Mouse (Mus musculus) right cerebral cortex, adult 18-20 months (tissue): ENCODE measurements around the gene Oas1f.
"Not testable (repeated sequence)": the region's sequence is repeated elsewhere in the genome, so short reads cannot be mapped to it uniquely, and the experiment has no call there.

ENCODE experiments used
- DNase-seq: peaks from one replicate; pipeline ENCODE4 v3.0.0; 2022; ENCODE audit warnings: mixed read lengths

Gene Oas1f

DNA sequence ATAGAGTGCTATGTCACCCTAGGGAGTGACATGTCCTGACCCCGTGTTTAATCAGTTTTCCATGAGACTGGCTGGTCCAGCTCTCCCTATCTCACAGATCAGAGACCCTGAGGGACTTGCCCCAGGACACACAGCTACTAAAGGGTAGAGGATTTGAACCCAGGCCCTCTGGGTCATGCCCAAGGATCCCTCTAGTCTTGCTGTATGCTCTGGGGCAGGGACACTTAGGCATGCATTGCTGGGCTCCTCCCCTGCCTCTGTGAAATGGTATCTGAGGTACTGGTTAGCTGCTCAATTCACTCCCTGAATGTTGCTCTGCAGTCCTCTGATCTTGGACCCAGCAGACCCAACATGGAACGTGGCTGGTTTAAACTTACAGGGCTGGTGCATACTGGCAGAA, 24.3 kb downstream of the Oas1f start:
- DNase-seq = no peak

DNA sequence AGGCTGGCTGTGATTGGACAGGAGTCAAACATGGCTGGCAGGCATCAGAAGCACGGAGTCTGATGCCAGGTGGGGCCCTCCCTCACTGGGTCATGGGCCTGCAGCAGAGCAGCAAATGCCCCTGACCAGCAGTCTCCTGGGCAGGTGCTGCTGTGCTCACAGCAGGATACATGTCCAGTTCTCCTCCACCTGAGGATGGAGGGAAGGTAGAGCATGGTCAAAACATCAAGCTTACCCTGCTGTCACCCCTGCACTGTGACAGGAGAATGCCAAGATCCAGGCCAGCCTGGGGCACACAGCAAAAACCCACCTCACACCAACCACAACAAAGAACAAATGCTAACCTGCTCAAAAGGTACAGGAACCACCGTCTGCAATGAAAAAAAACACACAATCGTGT, 29.7 kb downstream of the Oas1f start:
- DNase-seq = not testable (repeated sequence)

DNA sequence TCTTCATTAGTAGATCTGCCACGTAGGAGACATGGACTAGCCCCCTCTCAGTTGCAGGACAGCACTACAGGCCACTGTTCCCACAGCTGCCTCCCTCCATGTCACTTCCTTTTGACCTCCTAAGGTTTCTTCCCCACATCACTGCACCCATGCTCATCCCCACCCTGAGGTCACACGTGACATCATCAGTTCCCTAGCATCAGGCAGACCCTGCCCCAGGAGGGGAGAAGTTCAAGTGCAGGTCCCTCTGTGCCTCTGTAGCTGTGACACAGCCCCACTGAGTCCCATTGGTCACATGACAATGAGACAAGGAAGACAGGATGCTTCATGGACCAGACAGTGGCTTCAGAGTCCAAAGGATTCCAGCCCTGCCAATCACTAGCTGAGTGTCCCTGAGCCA, 30.2 kb downstream of the Oas1f start:
- not testable (repeated sequence) for DNase-seq

DNA sequence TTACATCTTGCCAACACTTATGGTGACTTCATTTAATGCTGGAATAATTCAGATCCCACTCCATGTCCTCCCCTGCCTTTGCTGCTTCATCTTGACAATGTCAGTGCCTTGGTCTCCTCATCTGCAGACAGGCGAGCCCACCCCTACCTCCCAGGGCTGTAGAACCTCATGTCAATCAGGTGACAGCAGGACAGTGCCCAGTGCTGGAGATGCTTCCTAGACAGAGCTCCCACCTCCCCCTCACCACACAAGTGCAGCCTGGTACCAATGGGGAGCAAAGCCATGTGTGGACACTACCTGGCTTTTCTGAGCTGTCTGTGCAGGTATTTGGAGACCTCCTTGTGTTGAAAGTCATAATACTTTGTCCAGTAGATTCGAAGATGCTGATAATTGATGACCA, 31.6 kb downstream of the Oas1f start:
- DNase-seq = not testable (repeated sequence)

DNA sequence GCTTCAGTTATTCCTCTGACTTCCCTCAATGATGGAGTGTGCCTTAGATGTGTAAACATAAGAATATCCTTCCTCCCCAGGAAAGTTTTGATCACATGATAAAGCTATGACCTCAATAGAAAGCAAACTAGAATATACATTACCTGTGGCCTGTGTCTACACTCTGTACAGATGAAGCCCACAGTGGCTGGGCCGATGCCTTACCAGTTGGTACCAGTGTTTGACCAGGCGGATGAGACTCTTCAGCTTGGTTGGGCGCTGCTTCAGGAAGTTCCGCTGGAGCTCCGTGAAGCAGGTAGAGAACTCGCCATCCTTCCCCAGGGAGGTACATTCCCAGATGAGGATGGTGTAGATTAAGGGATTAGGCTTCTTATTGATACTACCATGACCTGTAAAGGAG, 34.5 kb downstream of the Oas1f start:
- not testable (repeated sequence) for DNase-seq

DNA sequence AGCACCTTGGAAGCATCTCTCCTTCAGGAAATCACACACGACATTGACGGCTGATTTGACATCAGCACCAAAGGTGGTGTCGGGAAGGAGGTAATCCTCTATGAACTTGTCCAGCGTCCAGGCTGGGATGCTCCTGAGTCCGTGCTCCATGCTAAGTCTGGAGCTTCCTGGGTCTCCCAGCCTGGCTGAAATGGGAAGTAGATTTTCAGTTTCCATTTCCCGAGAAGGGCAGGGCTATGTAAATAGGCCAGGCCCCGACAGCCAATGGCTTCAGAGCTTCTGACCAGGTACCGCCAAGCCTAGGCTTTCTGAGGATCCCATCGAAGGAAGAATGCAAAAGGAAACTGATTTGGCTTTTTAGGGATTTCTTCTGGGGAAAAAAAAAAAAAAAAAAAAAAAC, 40.2 kb downstream of the Oas1f start, which contains the start of gene Oas1g:
Oas1g (minus strand) TSS at position 201 of the 400 bp plus-strand sequence.
- DNase-seq = not testable (repeated sequence)

DNA sequence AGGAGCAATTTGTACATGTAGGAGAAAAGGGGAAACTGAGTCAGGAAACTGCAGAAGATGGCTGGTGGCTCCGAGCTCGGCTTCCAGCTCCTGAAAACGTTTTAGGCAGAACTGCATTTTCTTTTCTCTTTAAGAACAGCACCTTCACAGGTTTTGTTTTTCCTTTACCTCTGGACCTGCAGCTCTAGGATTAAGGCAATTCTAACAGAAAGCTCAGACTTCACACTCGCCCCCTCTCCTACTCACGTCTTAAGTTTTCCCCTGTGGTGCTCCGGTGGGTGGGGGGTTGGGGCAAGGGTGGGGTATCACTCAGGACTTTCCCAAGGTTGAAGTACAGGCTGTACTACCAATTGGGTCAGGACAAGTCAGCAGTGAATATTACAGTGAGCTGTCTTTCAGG, 40.7 kb downstream of the Oas1f start:
- DNase-seq = no peak

DNA sequence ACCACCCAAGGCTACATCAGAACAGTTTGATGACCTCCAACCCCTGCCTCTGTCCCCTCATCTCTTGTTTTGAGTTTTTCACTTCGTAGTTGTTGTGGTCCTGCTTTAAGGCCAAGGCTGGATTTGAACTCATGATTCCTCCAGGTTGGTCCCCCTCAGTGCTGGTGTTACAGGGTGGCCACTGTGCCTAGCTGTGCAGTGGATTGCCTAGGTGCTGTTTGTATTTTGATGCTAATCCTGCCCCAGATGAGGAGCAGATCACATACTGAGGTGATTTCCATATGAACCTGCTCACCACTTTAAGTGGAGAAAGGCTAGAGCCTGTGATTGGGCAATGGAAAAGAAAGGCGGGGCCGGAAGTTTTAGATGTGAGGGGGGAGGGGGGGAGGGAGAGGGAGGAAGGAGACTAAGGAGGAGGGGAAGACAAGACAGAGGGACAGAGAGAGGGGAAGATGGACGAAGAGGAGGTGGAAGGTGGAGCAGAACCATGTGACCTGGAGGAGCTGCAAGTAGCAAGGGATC, 41.2 kb downstream of the Oas1f start:
- DNase-seq = not testable (repeated sequence)

DNA sequence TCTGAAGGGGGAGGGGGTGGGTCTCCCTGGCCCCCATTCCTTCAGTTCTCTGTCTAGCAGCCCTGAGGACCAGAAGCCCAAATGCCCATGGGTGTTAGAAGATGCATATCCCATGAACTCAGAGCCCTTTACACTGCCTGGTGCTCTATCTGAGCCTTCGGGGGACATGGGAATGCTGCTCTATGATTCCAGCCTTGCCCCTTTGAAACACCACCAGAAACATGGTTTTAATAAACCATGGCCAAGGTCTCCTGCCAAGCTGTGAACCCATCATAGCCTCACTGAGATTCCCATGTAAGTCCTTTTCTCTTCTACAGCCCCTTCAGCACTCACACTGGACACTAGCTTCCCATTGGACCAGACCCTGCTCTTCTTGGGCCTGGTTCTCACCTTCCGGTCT, 42.9 kb downstream of the Oas1f start:
- DNase-seq = no peak

DNA sequence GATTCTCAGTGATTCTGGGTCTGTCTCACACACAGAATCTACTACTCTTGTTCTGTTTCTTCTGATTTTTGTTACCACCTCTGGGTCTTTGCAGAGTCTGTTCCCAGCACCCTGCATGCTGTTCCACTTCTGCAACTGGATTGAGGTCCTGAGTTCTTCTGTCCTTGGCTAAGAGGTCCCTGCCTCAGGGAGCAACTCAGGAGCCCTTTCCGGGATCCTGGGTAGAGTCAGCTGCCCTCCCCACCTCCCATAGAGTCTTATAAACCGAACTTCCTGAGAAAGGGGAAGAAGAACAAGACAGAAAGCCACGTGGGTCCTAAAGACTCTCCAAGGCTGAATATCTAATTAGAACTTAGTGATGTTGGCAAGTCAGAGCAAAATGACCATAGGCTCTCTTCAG, 43.8 kb downstream of the Oas1f start:
- no peak for DNase-seq

DNA sequence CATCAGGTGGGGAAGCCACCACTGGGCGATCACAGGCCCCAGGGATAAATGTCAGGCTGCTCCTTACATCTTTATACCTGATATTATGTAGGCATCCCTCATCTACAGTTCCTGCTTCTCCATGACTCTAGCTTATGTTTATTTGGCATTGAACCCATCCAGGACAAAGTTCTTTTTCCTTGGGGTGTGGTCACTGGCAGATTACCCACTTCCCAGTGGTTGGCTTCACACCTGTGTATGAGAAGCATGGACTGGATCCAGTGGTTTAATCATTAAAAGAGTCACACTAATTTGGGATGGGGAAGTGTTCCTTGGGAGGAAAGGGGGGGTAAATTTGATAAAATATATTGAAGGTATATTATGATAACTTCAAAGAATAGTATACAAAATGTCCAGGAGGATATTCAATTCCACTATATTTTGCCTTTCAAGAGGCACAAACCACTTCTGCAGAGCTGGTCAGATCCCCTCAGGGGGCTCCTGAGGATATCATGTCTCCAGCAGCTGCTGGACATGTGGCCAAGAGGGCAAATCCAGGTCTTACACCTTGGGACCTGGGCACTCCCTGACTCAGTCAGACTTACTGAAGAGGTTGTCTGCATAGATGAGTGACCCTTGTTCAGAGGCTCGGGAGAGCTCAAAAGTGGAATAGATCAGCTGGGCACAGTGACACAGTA, 44.5 kb downstream of the Oas1f start:
- not testable (repeated sequence) for DNase-seq

DNA sequence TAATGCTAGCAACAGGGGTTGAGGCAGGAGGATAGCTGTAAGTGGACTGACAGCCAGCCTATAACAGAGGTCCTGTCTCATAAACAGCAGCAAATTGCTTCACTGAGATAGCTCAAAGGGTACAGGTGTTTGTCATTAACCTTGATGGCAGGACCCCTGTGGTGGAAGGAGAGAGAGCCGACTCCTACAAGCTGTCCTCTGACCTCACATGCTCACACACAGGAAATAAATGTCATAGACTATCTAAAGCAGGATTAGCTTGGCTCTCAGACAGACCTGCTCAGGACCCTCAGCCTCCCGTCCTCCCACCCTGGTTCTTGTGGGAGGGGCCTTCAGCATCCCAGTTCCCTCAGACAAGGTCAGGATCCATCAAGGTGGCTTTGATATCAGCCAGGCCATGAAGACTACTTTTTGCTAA, 45.1 kb downstream of the Oas1f start:
- DNase-seq = no peak

DNA sequence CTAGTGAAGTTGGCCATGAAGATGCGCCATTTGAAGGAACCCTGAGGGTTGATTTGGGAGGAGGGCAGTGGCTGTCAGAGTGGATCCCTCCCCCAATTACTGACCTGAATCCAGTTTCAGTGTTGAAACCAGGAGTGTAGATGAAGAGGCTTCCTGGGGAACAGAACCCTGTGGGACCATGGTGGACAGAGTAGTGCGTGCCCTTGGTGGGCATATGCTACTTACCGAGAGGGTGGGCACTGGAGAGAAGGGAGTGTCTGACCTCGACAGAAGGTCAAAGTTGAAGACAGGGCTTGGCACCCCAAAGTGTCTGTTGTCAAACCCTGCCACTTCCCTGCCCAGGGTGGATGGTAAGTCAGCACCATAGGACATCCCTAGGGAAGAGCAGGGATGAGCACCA, 46.7 kb downstream of the Oas1f start:
- DNase-seq = not testable (repeated sequence)

DNA sequence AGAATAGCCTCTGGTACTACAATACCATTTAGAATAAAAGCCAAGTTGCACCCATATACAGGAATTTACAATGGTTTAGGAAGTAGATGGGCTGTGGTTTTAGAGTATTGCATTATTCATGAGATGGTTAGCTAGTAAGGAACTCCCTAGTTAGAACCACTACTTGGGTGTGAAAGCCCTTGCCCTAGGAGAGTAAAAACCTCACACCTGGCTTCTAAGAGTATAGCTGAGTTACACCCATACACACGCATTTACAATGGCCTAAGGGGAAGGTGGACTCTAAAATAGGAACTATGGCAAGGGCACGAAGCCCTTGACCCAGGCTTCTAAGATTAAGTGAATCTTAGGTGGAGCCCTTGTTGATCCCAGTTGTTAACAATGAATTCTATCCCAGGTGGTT, 47.5 kb downstream of the Oas1f start:
- not testable (repeated sequence) for DNase-seq

DNA sequence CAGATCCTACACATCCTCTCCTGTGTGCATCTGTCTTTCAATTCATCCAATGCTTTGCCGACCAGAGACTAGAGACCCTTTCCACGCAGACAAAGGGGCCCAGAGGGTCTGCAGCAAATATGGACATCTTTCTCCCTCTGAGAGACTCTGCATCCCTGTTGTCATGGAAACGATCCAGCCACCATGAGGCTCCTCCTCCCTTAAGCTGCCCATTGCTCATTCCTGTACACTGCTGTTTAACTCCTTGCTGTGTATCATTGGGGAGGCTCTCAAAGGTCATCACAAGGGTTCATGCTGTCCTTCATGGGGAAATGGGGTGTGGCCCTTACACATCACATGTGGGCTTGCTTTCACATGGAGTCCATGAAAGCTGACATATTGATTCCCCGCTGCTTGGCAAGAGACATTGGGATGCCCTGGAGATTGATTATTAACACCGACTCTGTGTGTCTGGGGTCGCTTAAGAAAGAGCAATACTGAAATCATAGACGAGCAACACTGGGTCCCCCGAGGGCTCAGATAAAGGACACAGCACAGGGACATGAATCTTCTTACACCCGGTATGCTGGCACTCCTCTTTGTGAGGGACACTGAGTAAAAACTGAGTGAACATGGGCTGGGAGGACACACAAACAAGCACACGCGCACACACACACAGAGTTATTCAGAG, 48.2 kb downstream of the Oas1f start:
- DNase-seq = no peak

DNA sequence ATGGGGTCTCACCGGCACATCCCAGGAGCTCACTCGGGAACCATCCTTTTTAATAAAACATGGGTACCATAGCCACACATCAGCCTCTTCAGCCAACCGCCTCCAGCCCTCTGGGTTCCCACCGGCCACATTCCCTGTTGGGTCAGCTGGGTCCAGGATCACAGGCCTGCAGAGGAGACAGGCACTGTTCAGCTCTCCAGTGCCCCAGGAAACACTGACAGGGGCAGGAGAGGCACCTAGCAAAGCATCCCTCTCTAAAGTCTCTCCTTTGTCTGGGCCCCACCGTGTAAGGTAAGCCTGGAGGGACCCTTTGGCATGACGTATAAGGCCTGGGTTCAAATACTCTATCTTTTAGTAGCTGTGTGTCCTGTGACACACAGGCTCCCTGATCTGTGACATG, 51.1 kb downstream of the Oas1f start:
- no peak for DNase-seq

DNA sequence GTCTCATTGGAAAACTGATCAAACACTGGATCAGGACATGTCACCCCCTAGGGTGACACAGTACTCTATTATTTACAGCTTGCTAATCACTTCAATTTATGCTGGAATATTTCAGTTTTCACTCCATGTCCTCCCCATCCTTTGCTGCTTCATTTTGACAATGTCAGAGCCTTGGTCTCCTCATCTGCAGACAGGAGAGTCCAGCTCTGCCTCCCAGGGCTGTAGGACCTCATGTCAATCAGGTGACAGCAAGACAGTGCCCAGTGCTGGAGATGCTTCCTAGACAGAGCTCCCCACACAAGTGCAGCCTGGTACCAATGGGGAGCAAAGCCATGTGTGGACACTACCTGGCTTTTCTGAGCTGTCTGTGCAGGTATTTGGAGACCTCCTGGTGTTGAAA, 51.6 kb downstream of the Oas1f start:
- no peak for DNase-seq

DNA sequence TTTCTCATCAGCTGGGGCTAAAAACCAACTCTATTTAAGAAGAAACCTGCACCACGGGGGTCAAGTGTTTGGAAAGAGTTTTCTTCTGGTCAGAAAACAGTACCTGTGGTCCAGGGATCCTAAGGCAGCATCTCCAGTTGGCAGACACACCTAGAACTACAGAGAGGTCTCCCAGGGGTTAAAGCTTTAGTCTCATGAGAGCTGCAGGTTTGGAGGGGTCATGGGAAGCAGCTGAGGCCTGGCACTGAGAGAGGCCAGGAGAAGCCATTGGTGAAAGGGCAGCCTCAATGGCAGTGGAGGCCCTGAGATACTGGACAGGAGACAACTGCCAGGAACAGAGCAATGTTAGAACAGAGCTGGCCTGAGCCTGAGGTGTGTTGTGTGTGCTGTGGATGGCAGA, 53.5 kb downstream of the Oas1f start:
- DNase-seq = no peak

DNA sequence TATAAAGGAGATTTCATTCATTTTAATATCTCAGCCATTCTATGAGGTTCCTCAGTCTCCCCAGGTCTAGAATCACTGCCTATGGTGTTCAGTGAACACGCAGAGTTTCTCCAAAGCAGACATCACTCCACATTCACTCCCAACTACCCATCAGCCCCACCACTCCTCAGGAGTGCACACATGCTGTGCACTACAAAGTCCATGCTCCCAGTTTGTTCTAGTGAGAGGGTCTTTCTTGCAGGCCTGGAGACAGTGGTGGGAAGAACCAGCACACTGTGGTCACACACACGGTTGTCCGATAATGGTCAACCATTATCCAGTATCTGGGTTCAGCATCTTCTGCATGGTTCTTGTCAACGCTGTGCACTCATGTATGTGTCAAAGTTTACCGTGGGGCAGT, 54.9 kb downstream of the Oas1f start:
- no peak for DNase-seq

DNA sequence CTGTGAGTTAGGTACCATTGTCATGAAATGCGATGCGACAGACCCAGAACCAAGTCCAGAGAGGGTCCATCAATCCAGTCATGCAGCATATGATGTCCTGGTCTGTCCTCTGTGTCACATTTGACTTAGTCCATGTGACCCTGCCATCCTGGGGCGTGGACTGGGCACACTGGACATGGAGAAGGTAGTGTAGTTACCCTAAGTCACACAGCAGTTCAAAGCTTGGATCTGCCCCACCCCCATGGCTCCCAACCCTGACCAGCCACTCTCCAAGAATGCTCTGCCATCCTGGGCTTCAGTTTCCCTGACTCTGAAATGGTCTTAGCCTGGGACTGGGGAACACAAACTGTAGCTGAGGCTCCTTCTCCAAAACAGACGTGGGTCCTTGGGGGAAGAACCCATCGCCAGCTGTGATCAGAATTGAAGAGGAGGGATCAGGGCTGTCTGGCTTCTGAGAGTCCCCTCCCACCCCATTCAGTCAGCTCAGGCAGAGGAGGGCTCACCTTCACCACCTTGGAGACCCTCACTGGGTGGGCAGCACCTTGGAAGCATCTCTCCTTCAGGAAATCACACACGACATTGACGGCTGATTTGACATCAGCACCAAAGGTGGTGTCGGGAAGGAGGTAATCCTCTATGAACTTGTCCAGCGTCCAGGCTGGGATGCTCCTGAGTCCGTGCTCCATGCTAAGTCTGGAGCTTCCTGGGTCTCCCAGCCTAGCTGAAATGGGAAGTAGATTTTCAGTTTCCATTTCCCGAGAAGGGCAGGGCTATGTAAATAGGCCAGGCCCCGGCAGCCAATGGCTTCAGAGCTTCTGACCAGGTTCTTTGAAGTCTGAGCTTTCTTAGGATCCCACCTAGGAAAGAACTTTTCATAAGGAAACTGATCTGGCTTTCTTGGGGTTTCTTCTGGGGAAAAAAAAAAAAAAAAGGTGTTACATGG, 59.9 kb downstream of the Oas1f start, which contains the start of gene Oas1a:
Oas1a (minus strand) TSS at position 731 of the 943 bp plus-strand sequence.
- DNase-seq = not testable (repeated sequence)
